Mouse (Mus musculus) retina, embryonic 14.5 days (tissue): ENCODE measurements around the gene Pum3.
"Not testable (repeated sequence)": the region's sequence is repeated elsewhere in the genome, so short reads cannot be mapped to it uniquely, and the experiment has no call there.

Experiments
- DNase-seq: peaks from one replicate; pipeline ENCODE4 v3.0.0-alpha.2; 2015; ENCODE audit warnings: low spot score

Pum3 gene

GRCm38 (mm10) chr19:27394341-27394990 is 35.2 kb downstream of the Pum3 start:
- DNase-seq, result no peak

GRCm38 (mm10) chr19:27392431-27392830 is 37.2 kb downstream of the Pum3 start:
- peak; percentile 90 for DNase-seq

GRCm38 (mm10) chr19:27391344-27391743 is 38.3 kb downstream of the Pum3 start:
- no peak for DNase-seq

GRCm38 (mm10) chr19:27389566-27389965 is 40.1 kb downstream of the Pum3 start:
- not testable (repeated sequence) for DNase-seq

GRCm38 (mm10) chr19:27385304-27385703 is 44.3 kb downstream of the Pum3 start:
- DNase-seq, result no peak

- DNase-seq, result no peak
Observed at GRCm38 (mm10) chr19:27383266-27383665, 46.4 kb downstream of the Pum3 start.

- no peak for DNase-seq
Observed at GRCm38 (mm10) chr19:27382131-27382530, 47.5 kb downstream of the Pum3 start.

GRCm38 (mm10) chr19:27379712-27380401 is 49.8 kb downstream of the Pum3 start:
- DNase-seq, result no peak

- no peak for DNase-seq
Observed at GRCm38 (mm10) chr19:27370784-27371183, 58.8 kb downstream of the Pum3 start.

- DNase-seq, result no peak
Observed at GRCm38 (mm10) chr19:27370174-27370573, 59.5 kb downstream of the Pum3 start.

GRCm38 (mm10) chr19:27369461-27370135 is 60.0 kb downstream of the Pum3 start:
- no peak for DNase-seq

- DNase-seq, result no peak
Observed at GRCm38 (mm10) chr19:27366113-27366746, 63.4 kb downstream of the Pum3 start.

- peak; percentile 48 for DNase-seq
Observed at GRCm38 (mm10) chr19:27364521-27364931, 65.1 kb downstream of the Pum3 start.

- DNase-seq, result no peak
Observed at GRCm38 (mm10) chr19:27363891-27364290, 65.7 kb downstream of the Pum3 start.

GRCm38 (mm10) chr19:27360381-27360780 is 69.2 kb downstream of the Pum3 start:
- no peak for DNase-seq

- no peak for DNase-seq
Observed at GRCm38 (mm10) chr19:27351700-27352099, 77.9 kb downstream of the Pum3 start.

GRCm38 (mm10) chr19:27346501-27346900 is 83.1 kb downstream of the Pum3 start:
- DNase-seq, result no peak
